Mouse (Mus musculus): Measurements from ENCODE around the gene Ppm1e. TPM values are rescaled to one million over a fixed set of nuclear protein-coding genes. Genes with fewer than 3 reads are reported as not detected.
"Not testable (repeated sequence)": the region's sequence is repeated elsewhere in the genome, so short reads cannot be mapped to it uniquely, and the experiment has no call there.

The Ppm1e gene
- polyA plus RNA-seq, 1 experiment from 2014 or later, result 4.9 TPM

- H3K4me2 ChIP-seq (ENCODE audit: low read depth, low read length), result no peak overlapping the region
- WGBS, result 73% methylated on average over 2 of the region's 2 CpGs
- H3K27me3 ChIP-seq (ENCODE audit: control insufficient read depth, insufficient read depth, low read length), result no peaks in the 10 kb centered on the region
- no peaks in the 10 kb centered on the region; the same call in 1 of the 2 replicates for H3K9me3 ChIP-seq (replicated peaks; ENCODE audit: control insufficient read depth, low read length)
- no peak overlapping the region for H3K9ac ChIP-seq (ENCODE audit: low read length)
- H3K27ac ChIP-seq (ENCODE audit: low read length), result no peak overlapping the region
- no peak for ATAC-seq (replicated peaks; ENCODE audit: extremely low read depth, insufficient read depth, low FRiP score)
- H3K36me3 ChIP-seq (ENCODE audit: control insufficient read depth, insufficient read depth), result no peaks in the 10 kb centered on the region
- H3K4me3 ChIP-seq (ENCODE audit: low read length), result no peak overlapping the region
- no peaks in the 10 kb centered on the region for H3K4me1 ChIP-seq (ENCODE audit: control insufficient read depth, insufficient read depth, low read length)
Measured at GRCm38 (mm10) chr11:87268803-87269202, 90.0 kb downstream of the Ppm1e start.

GRCm38 (mm10) chr11:87266246-87266645, 92.6 kb downstream of the Ppm1e start:
- WGBS, result 78% methylated on average over 4 of the region's 4 CpGs
- H3K9me3 ChIP-seq (replicated peaks; ENCODE audit: control insufficient read depth, low read length), result no peaks in the 10 kb centered on the region
- H3K4me1 ChIP-seq (ENCODE audit: control insufficient read depth, insufficient read depth, low read length), result no peaks in the 10 kb centered on the region
- H3K4me2 ChIP-seq (ENCODE audit: low read depth, low read length), result no peak overlapping the region
- no peak for ATAC-seq (replicated peaks; ENCODE audit: extremely low read depth, insufficient read depth, low FRiP score)
- no peaks in the 10 kb centered on the region for H3K36me3 ChIP-seq (ENCODE audit: control insufficient read depth, insufficient read depth)
- H3K4me3 ChIP-seq (ENCODE audit: low read length), result no peak overlapping the region
- H3K9ac ChIP-seq (ENCODE audit: low read length), result no peak overlapping the region
- no peak overlapping the region for H3K27ac ChIP-seq (ENCODE audit: low read length)
- H3K27me3 ChIP-seq (ENCODE audit: control insufficient read depth, insufficient read depth, low read length), result no peaks in the 10 kb centered on the region

GRCm38 (mm10) chr11:87263946-87264345, 94.9 kb downstream of the Ppm1e start:
- H3K9ac ChIP-seq (ENCODE audit: low read length), result no peak overlapping the region
- 33% methylated on average over 7 of the region's 7 CpGs for WGBS
- no peak overlapping the region for H3K27ac ChIP-seq (ENCODE audit: low read length)
- H3K4me1 ChIP-seq (ENCODE audit: control insufficient read depth, insufficient read depth, low read length), result peaks cover 5% of the 10 kb centered on the region; the same call in 1 of the 2 replicates
- ATAC-seq (replicated peaks; ENCODE audit: extremely low read depth, insufficient read depth, low FRiP score), result no peak
- H3K4me2 ChIP-seq (ENCODE audit: low read depth, low read length), result no peak overlapping the region
- H3K4me3 ChIP-seq (ENCODE audit: low read length), result no peak overlapping the region
- H3K36me3 ChIP-seq (ENCODE audit: control insufficient read depth, insufficient read depth), result no peaks in the 10 kb centered on the region
- H3K9me3 ChIP-seq (replicated peaks; ENCODE audit: control insufficient read depth, low read length), result no peaks in the 10 kb centered on the region
- H3K27me3 ChIP-seq (ENCODE audit: control insufficient read depth, insufficient read depth, low read length), result no peaks in the 10 kb centered on the region

- H3K4me1 ChIP-seq (ENCODE audit: control insufficient read depth, insufficient read depth, low read length); H3K27ac ChIP-seq (ENCODE audit: low read length); H3K4me3 ChIP-seq (ENCODE audit: low read length); H3K27me3 ChIP-seq (ENCODE audit: control insufficient read depth, insufficient read depth, low read length); H3K9ac ChIP-seq (ENCODE audit: low read length); H3K4me2 ChIP-seq (ENCODE audit: low read depth, low read length); H3K36me3 ChIP-seq (ENCODE audit: control insufficient read depth, insufficient read depth); ATAC-seq (replicated peaks; ENCODE audit: extremely low read depth, insufficient read depth, low FRiP score); H3K9me3 ChIP-seq (replicated peaks; ENCODE audit: control insufficient read depth, low read length): not testable (repeated sequence)
- WGBS, result 67% methylated on average over 4 of the region's 4 CpGs
Measured at GRCm38 (mm10) chr11:87261705-87262104, 97.1 kb downstream of the Ppm1e start.

GRCm38 (mm10) chr11:87259792-87260191, 99.0 kb downstream of the Ppm1e start:
- ATAC-seq (replicated peaks; ENCODE audit: extremely low read depth, insufficient read depth, low FRiP score), result no peak
- peak overlapping the region; percentile 3; the same call in 1 of the 2 replicates for H3K9ac ChIP-seq (ENCODE audit: low read length)
- no peaks in the 10 kb centered on the region for H3K27me3 ChIP-seq (ENCODE audit: control insufficient read depth, insufficient read depth, low read length)
- peaks cover 5% of the 10 kb centered on the region; the same call in 1 of the 2 replicates for H3K4me1 ChIP-seq (ENCODE audit: control insufficient read depth, insufficient read depth, low read length)
- peak overlapping the region; percentile 32 for H3K4me2 ChIP-seq (ENCODE audit: low read depth, low read length)
- H3K9me3 ChIP-seq (replicated peaks; ENCODE audit: control insufficient read depth, low read length), result no peaks in the 10 kb centered on the region
- no peaks in the 10 kb centered on the region for H3K36me3 ChIP-seq (ENCODE audit: control insufficient read depth, insufficient read depth)
- no peak overlapping the region for H3K4me3 ChIP-seq (ENCODE audit: low read length)
- H3K27ac ChIP-seq (ENCODE audit: low read length), result no peak overlapping the region
- 56% methylated on average over 10 of the region's 10 CpGs for WGBS

- ATAC-seq (replicated peaks; ENCODE audit: extremely low read depth, insufficient read depth, low FRiP score), result no peak
- 85% methylated on average over 5 of the region's 5 CpGs for WGBS
- peaks cover 5% of the 10 kb centered on the region; the same call in 1 of the 2 replicates for H3K4me1 ChIP-seq (ENCODE audit: control insufficient read depth, insufficient read depth, low read length)
- no peaks in the 10 kb centered on the region for H3K27me3 ChIP-seq (ENCODE audit: control insufficient read depth, insufficient read depth, low read length)
- H3K9me3 ChIP-seq (replicated peaks; ENCODE audit: control insufficient read depth, low read length), result no peaks in the 10 kb centered on the region
- H3K9ac ChIP-seq (ENCODE audit: low read length), result no peak overlapping the region
- no peaks in the 10 kb centered on the region for H3K36me3 ChIP-seq (ENCODE audit: control insufficient read depth, insufficient read depth)
- H3K27ac ChIP-seq (ENCODE audit: low read length), result no peak overlapping the region
- H3K4me2 ChIP-seq (ENCODE audit: low read depth, low read length), result no peak overlapping the region
- H3K4me3 ChIP-seq (ENCODE audit: low read length), result no peak overlapping the region
Measured at GRCm38 (mm10) chr11:87257282-87257681, 101.5 kb downstream of the Ppm1e start.

- no peak overlapping the region for H3K27ac ChIP-seq (ENCODE audit: low read length)
- H3K4me3 ChIP-seq (ENCODE audit: low read length), result no peak overlapping the region
- H3K4me2 ChIP-seq (ENCODE audit: low read depth, low read length), result no peak overlapping the region
- H3K27me3 ChIP-seq (ENCODE audit: control insufficient read depth, insufficient read depth, low read length), result no peaks in the 10 kb centered on the region
- H3K9ac ChIP-seq (ENCODE audit: low read length), result no peak overlapping the region
- no peak for ATAC-seq (replicated peaks; ENCODE audit: extremely low read depth, insufficient read depth, low FRiP score)
- peaks cover 3% of the 10 kb centered on the region; the same call in 1 of the 2 replicates for H3K4me1 ChIP-seq (ENCODE audit: control insufficient read depth, insufficient read depth, low read length)
- no peaks in the 10 kb centered on the region for H3K36me3 ChIP-seq (ENCODE audit: control insufficient read depth, insufficient read depth)
- no peaks in the 10 kb centered on the region for H3K9me3 ChIP-seq (replicated peaks; ENCODE audit: control insufficient read depth, low read length)
- 48% methylated on average over 5 of the region's 5 CpGs for WGBS
Measured at GRCm38 (mm10) chr11:87254149-87254548, 104.7 kb downstream of the Ppm1e start.

GRCm38 (mm10) chr11:87253294-87253693, 105.5 kb downstream of the Ppm1e start:
- Histone ChIP-seq H3K4me1 (ENCODE audit: control insufficient read depth, insufficient read depth, low read length) (peaks cover 5% of the 10 kb centered on the region; the same call in 1 of the 2 replicates), H3K27ac (ENCODE audit: low read length) (no peak overlapping the region), H3K9ac (ENCODE audit: low read length) (no peak overlapping the region), H3K27me3 (ENCODE audit: control insufficient read depth, insufficient read depth, low read length) (no peaks in the 10 kb centered on the region), H3K36me3 (ENCODE audit: control insufficient read depth, insufficient read depth) (no peaks in the 10 kb centered on the region), H3K4me2 (ENCODE audit: low read depth, low read length) (no peak overlapping the region), H3K9me3 (replicated peaks; ENCODE audit: control insufficient read depth, low read length) (no peaks in the 10 kb centered on the region), H3K4me3 (ENCODE audit: low read length) (no peak overlapping the region)
- WGBS, result 83% methylated on average over 6 of the region's 6 CpGs
- no peak for ATAC-seq (replicated peaks; ENCODE audit: extremely low read depth, insufficient read depth, low FRiP score)

GRCm38 (mm10) chr11:87250132-87250531, 108.7 kb downstream of the Ppm1e start:
- no peaks in the 10 kb centered on the region for H3K27me3 ChIP-seq (ENCODE audit: control insufficient read depth, insufficient read depth, low read length)
- no peak overlapping the region for H3K4me2 ChIP-seq (ENCODE audit: low read depth, low read length)
- no peak overlapping the region for H3K9ac ChIP-seq (ENCODE audit: low read length)
- no peak overlapping the region for H3K4me3 ChIP-seq (ENCODE audit: low read length)
- H3K9me3 ChIP-seq (replicated peaks; ENCODE audit: control insufficient read depth, low read length), result no peaks in the 10 kb centered on the region
- H3K36me3 ChIP-seq (ENCODE audit: control insufficient read depth, insufficient read depth), result no peaks in the 10 kb centered on the region
- no peak overlapping the region for H3K27ac ChIP-seq (ENCODE audit: low read length)
- no peak for ATAC-seq (replicated peaks; ENCODE audit: extremely low read depth, insufficient read depth, low FRiP score)
- H3K4me1 ChIP-seq (ENCODE audit: control insufficient read depth, insufficient read depth, low read length), result peaks cover 23% of the 10 kb centered on the region
- 71% methylated on average over 6 of the region's 6 CpGs for WGBS
